In the genomic region with DNA sequence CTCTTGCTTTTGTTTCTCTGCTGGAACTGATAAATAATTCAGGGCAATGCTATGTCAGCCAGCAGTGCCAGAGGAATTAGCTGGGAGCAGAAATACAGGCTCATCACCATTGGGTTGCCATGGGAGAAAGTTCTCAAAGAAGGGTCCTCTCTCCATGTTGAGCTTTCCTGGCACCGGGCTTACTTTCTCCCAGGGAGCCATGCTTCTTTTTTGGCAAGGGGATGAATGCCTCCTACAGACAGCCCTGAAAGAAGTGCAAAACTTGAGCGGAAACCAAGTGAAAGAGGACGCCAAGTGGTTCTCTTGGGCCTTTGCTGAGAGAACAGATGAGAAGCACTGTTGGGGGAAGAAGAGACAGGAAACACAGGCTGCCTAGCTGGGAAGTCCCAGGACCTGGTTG, we compare ENCODE assay signal across 10 mouse cellular contexts.
A peak's percentile ranks its signal among the peaks of the same experiment; 100 is the strongest.
DNase-seq lines count a peak whose midpoint lies in the region; ATAC-seq lines count a peak whose summit lies in the region.
"Had no signal": no experiment of that assay in that cellular context is flagged by ENCODE, and none has a peak within 500 bp of the region (broad histone marks: within the 10 kb centered on the region; RNA-seq: fewer than 3 reads in every experiment).

No protein-coding gene starts in this region.

- WGBS in neural tube, embryonic 13.5 days, result 64% methylated on average over 3 of the region's 3 CpGs

- no peak overlapping the region for H3K9ac ChIP-seq in neural tube, embryonic 13.5 days

- no peak overlapping the region for H3K27ac ChIP-seq in neural tube, embryonic 13.5 days (replicated peaks)

- no peaks in the 10 kb centered on the region for H3K27me3 ChIP-seq in neural tube, embryonic 13.5 days
- H3K27me3 ChIP-seq: Patski had no signal

- H3K4me1 ChIP-seq in neural tube, embryonic 13.5 days (replicated peaks), result peaks cover 3% of the 10 kb centered on the region; the same call in 1 of the 2 replicates

- peak; percentile 72 for ATAC-seq in neural tube, embryonic 13.5 days (ENCODE audit: low read depth)
- ATAC-seq: Patski had no signal

- no peak overlapping the region for H3K4me2 ChIP-seq in neural tube, embryonic 13.5 days

- no peak for DNase-seq in neural tube, embryonic 10.5 days (ENCODE audit: extremely low spot score, low spot score)
- peak; percentile 56 to 74 for DNase-seq in frontal cortex, postnatal 10 days (ENCODE audit: low spot score in 2 of 2)
- DNase-seq in layer of hippocampus, adult 9-10 months (ENCODE audit: low spot score), result peak; percentile 26
- DNase-seq in right cerebral cortex, postnatal 25 days, result peak; percentile 48
- no peak for DNase-seq in kidney, postnatal 36 days
- no peak for DNase-seq in adrenal gland, adult 18-20 months (ENCODE audit: low spot score in 2 of 2)
- no peak for DNase-seq in spleen, postnatal 4 days (ENCODE audit: low spot score in 2 of 2)

- no peaks in the 10 kb centered on the region for H3K36me3 ChIP-seq in neural tube, embryonic 13.5 days

- no peak overlapping the region for H3K4me3 ChIP-seq in neural tube, embryonic 13.5 days
- H3K4me3 ChIP-seq: megakaryocyte, embryonic 14.5 days had no signal

- no peaks in the 10 kb centered on the region for H3K9me3 ChIP-seq in neural tube, embryonic 13.5 days

Comparison
In these comparisons a context has a peak if more than half of its experiments do, and no peak if none do; other contexts are left out.
1. DNase-seq: peak in frontal cortex, postnatal 10 days (2 of 2), layer of hippocampus, adult 9-10 months (single experiment) and right cerebral cortex, postnatal 25 days (single experiment); none in neural tube, embryonic 10.5 days (single experiment), kidney, postnatal 36 days (0 of 2), adrenal gland, adult 18-20 months (0 of 2) and spleen, postnatal 4 days (0 of 2).